Mouse (Mus musculus) MEL (cell line): Measurements from ENCODE around the gene Map3k4. TPM values are rescaled to one million over a fixed set of nuclear protein-coding genes. Genes with fewer than 3 reads are reported as not detected.

Experiments
- DNase-seq: peaks from one replicate; pipeline ENCODE4 v3.0.0; 2011; ENCODE audit warnings: low read depth, low spot score
- H3K27ac ChIP-seq: 2 replicates; pipeline ENCODE4 v1.5.1; 2012; ENCODE audit warnings: low read depth, mild to moderate bottlenecking, control low read depth, low read length, moderate library complexity; ENCODE audit not compliant: control insufficient read depth
- H3K27me3 ChIP-seq, 2 experiments: fragments of 150-350 bp in 1 of 2; sonication (generic) in 1 of 2; 2 replicates each; pipeline ENCODE4 v1.6.1; 2012; ENCODE audit warnings: low read length in 2 of 2, mild to moderate bottlenecking in 2 of 2, improper control_type of control experiment in 1 of 2, moderate library complexity in 1 of 2; ENCODE audit not compliant: insufficient read depth in 2 of 2, control insufficient read depth in 1 of 2
- H3K36me3 ChIP-seq, 2 experiments: 2 replicates each; pipeline ENCODE4 v1.6.1; 2012 to 2014; ENCODE audit warnings: low read length in 2 of 2, improper control_type of control experiment in 1 of 2, inconsistent platforms in 1 of 2, mild to moderate bottlenecking in 1 of 2; ENCODE audit not compliant: insufficient read depth in 2 of 2, control insufficient read depth in 1 of 2
- H3K4me1 ChIP-seq, 2 experiments: fragments of 150-350 bp in 1 of 2; sonication (generic) in 1 of 2; 2 replicates each; pipeline ENCODE4 v1.6.1; 2012; ENCODE audit warnings: low read length in 2 of 2, improper control_type of control experiment in 1 of 2, mild to moderate bottlenecking in 1 of 2; ENCODE audit not compliant: insufficient read depth in 2 of 2, control insufficient read depth in 1 of 2
- H3K4me3 ChIP-seq, 2 experiments: fragments of 150-350 bp in 1 of 2; sonication (generic) in 1 of 2; 2 replicates each; pipeline ENCODE4 v1.5.1; 2012; ENCODE audit warnings: low read depth in 2 of 2, low read length in 2 of 2, mild to moderate bottlenecking in 2 of 2, moderate library complexity in 2 of 2, control low read depth in 1 of 2, improper control_type of control experiment in 1 of 2; ENCODE audit not compliant: control insufficient read depth in 1 of 2, insufficient read depth in 1 of 2
- H3K79me2 ChIP-seq: 2 replicates; pipeline ENCODE4 v1.6.1; 2012; ENCODE audit warnings: mild to moderate bottlenecking, low read length, moderate library complexity; ENCODE audit not compliant: control insufficient read depth, poor library complexity, insufficient read depth
- H3K9ac ChIP-seq: 2 replicates; pipeline ENCODE4 v1.6.1; 2012; ENCODE audit warnings: low read depth, mild to moderate bottlenecking, control low read depth, low read length, moderate library complexity; ENCODE audit not compliant: control insufficient read depth, poor library complexity, severe bottlenecking
- H3K9me3 ChIP-seq: fragments of 150-350 bp; sonication (generic); replicated peaks from 2 replicates; pipeline ENCODE4 v1.6.1; 2012; ENCODE audit warnings: mild to moderate bottlenecking, low read length, improper control_type of control experiment, moderate library complexity; ENCODE audit not compliant: insufficient read depth
- CHD1 ChIP-seq: IDR thresholded peaks from 2 replicates; pipeline ENCODE4 v1.6.1; 2012; ENCODE audit warnings: low read depth, mild to moderate bottlenecking, inconsistent platforms, low read length, improper control_type of control experiment
- CHD2 ChIP-seq: IDR thresholded peaks from 2 replicates; pipeline ENCODE4 v1.6.1; 2011; ENCODE audit warnings: low read length, improper control_type of control experiment
- ETS1 ChIP-seq: IDR thresholded peaks from 2 replicates; pipeline ENCODE4 v1.6.1; 2012; ENCODE audit warnings: low read depth, mild to moderate bottlenecking, inconsistent platforms, low read length, improper control_type of control experiment, moderate library complexity
- GABPA ChIP-seq: IDR thresholded peaks from 2 replicates; pipeline ENCODE4 v1.6.1; 2012; ENCODE audit warnings: low read depth, mild to moderate bottlenecking, inconsistent platforms, low read length, improper control_type of control experiment, moderate library complexity
- HCFC1 ChIP-seq: IDR thresholded peaks from 2 replicates; pipeline ENCODE4 v1.6.1; 2012; ENCODE audit warnings: low read depth, mild to moderate bottlenecking, inconsistent platforms, low read length, improper control_type of control experiment, moderate library complexity
- JUND ChIP-seq: IDR thresholded peaks from 2 replicates; pipeline ENCODE4 v1.6.1; 2011; ENCODE audit warnings: low read depth, mild to moderate bottlenecking, improper control_type of control experiment, low read length
- KAT2A ChIP-seq: conservative IDR thresholded peaks from 2 replicates; pipeline ENCODE4 v1.6.1; 2012; ENCODE audit warnings: low read depth, low read length, improper control_type of control experiment, inconsistent platforms
- MAFK ChIP-seq: IDR thresholded peaks from 2 replicates; pipeline ENCODE4 v1.6.1; 2011; ENCODE audit warnings: low read depth, mild to moderate bottlenecking, low read length, improper control_type of control experiment, borderline replicate concordance
- MAX ChIP-seq: IDR thresholded peaks from 2 replicates; pipeline ENCODE4 v1.6.1; 2011; ENCODE audit warnings: low read length, improper control_type of control experiment
- MAZ ChIP-seq: IDR thresholded peaks from 2 replicates; pipeline ENCODE4 v1.6.1; 2012; ENCODE audit warnings: low read depth, mild to moderate bottlenecking, inconsistent platforms, low read length, improper control_type of control experiment
- MXI1 ChIP-seq: IDR thresholded peaks from 2 replicates; pipeline ENCODE4 v1.6.1; 2011; ENCODE audit warnings: mild to moderate bottlenecking, low read depth, low read length, improper control_type of control experiment
- MYB ChIP-seq: IDR thresholded peaks from 2 replicates; pipeline ENCODE4 v1.6.1; 2011; ENCODE audit warnings: mild to moderate bottlenecking, low read depth, low read length, improper control_type of control experiment
- MYC ChIP-seq: IDR thresholded peaks from 2 replicates; pipeline ENCODE4 v1.6.1; 2011; ENCODE audit warnings: low read depth, mild to moderate bottlenecking, low read length, improper control_type of control experiment, moderate library complexity
- NELFE ChIP-seq: IDR thresholded peaks from 2 replicates; pipeline ENCODE4 v1.6.1; 2011; ENCODE audit warnings: low read depth, low read length, improper control_type of control experiment
- POLR2A ChIP-seq, 2 experiments: IDR thresholded peaks; 2 replicates each; pipeline ENCODE4 v1.6.1; 2011 to 2012; ENCODE audit warnings: low read length in 2 of 2, mild to moderate bottlenecking in 2 of 2, control low read depth in 1 of 2, improper control_type of control experiment in 1 of 2, low read depth in 1 of 2, moderate library complexity in 1 of 2; ENCODE audit not compliant: control insufficient read depth in 1 of 2, insufficient read depth in 1 of 2, poor library complexity in 1 of 2
- POLR2AphosphoS2 ChIP-seq: IDR thresholded peaks from 2 replicates; pipeline ENCODE4 v1.6.1; 2011; ENCODE audit warnings: low read length, improper control_type of control experiment
- POLR2AphosphoS5 ChIP-seq: IDR thresholded peaks from 2 replicates; pipeline ENCODE4 v1.6.1; 2012; ENCODE audit warnings: low read depth, borderline replicate concordance, mild to moderate bottlenecking, inconsistent platforms, low read length, moderate library complexity, mixed read lengths
- RAD21 ChIP-seq: IDR thresholded peaks from 2 replicates; pipeline ENCODE4 v1.6.1; 2011; ENCODE audit warnings: mild to moderate bottlenecking, low read depth, low read length, improper control_type of control experiment
- RCOR1 ChIP-seq: IDR thresholded peaks from 2 replicates; pipeline ENCODE4 v1.6.1; 2012; ENCODE audit warnings: low read depth, mild to moderate bottlenecking, inconsistent platforms, low read length, improper control_type of control experiment
- SIN3A ChIP-seq: IDR thresholded peaks from 2 replicates; pipeline ENCODE4 v1.6.1; 2012; ENCODE audit warnings: low read length, improper control_type of control experiment, inconsistent platforms
- TAL1 ChIP-seq: IDR thresholded peaks from 2 replicates; pipeline ENCODE4 v1.6.1; 2012; ENCODE audit warnings: mild to moderate bottlenecking, inconsistent platforms, low read length, moderate library complexity, mixed read lengths
- UBTF ChIP-seq: IDR thresholded peaks from 2 replicates; pipeline ENCODE4 v1.6.1; 2012; ENCODE audit warnings: low read depth, mild to moderate bottlenecking, inconsistent platforms, low read length, improper control_type of control experiment, moderate library complexity, borderline replicate concordance; ENCODE audit not compliant: insufficient read depth
- USF1 ChIP-seq: IDR thresholded peaks from 2 replicates; pipeline ENCODE4 v1.6.1; 2014; ENCODE audit warnings: low read depth, mild to moderate bottlenecking, inconsistent platforms, low read length, improper control_type of control experiment, moderate library complexity
- USF2 ChIP-seq, 2 experiments: IDR thresholded peaks; 2 replicates each; pipeline ENCODE4 v1.6.1; 2011 to 2012; ENCODE audit warnings: improper control_type of control experiment in 2 of 2, low read length in 2 of 2, borderline replicate concordance in 1 of 2, inconsistent platforms in 1 of 2, low read depth in 1 of 2, mild to moderate bottlenecking in 1 of 2; ENCODE audit not compliant: insufficient read depth in 1 of 2
- ZC3H11A ChIP-seq: IDR thresholded peaks from 2 replicates; pipeline ENCODE4 v1.6.1; 2012; ENCODE audit warnings: low read depth, mild to moderate bottlenecking, inconsistent platforms, low read length, improper control_type of control experiment
- polyA plus RNA-seq, 2 experiments: library from polyadenylated mRNA; stranded (reverse) in 1 of 2; unstranded in 1 of 2; fragments of >175 nt in 1 of 2; fragments of >200 nt in 1 of 2; gene quantifications; 2 replicates each; pipeline versions ENCODE4 v1.2.1 to v1.2.4; 2012; ENCODE audit warnings: low replicate concordance in 2 of 2, low read depth in 1 of 2; ENCODE audit not compliant: insufficient read length in 2 of 2, insufficient read depth in 1 of 2, missing spikeins in 1 of 2
- total RNA-seq: library from RNA; depleted of rRNA; stranded (reverse); fragments of 300-350 nt; gene quantifications from 2 replicates; pipeline ENCODE4 v1.2.3, GENCODE M21; 2012

The Map3k4 gene
- total and polyA plus RNA-seq, 3 experiments = 18.0 to 20.4 TPM; not detected in 1

DNA sequence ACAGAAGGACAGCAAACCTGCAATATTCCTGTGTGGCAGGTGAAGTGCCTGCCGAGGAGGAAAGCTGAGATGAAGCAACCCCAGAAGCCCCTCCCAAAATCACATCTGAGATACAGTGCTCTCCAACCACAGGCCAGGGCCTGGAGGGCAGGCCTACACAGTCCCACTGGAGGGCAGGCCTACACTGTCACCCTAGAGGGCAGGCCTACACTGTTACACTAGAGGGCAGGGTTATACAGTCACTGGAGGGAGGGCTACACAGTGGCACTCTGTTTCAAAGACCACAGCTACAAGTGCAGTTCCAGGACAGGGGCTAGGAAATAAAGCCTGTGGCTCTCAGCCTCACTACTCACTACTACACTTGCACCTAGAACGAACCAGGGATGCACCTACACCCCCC, 56.7 kb downstream of the Map3k4 start:
- H3K9ac ChIP-seq = no peak overlapping the region
- H3K4me1 ChIP-seq = no peaks in the 10 kb centered on the region
- H3K27me3 ChIP-seq = no peaks in the 10 kb centered on the region
- H3K27ac ChIP-seq = no peak overlapping the region
- H3K36me3 ChIP-seq = no peaks in the 10 kb centered on the region
- TF ChIP-seq ZC3H11A (no peak), KAT2A (no peak), SIN3A (no peak), POLR2AphosphoS2 (no peak), CHD2 (no peak), UBTF (no peak), MAFK (no peak), NELFE (no peak), MYC (no peak), POLR2AphosphoS5 (no peak), MYB (no peak), MXI1 (no peak), ETS1 (no peak)
- no peak for DNase-seq
- no peaks in the 10 kb centered on the region for H3K79me2 ChIP-seq
- no peaks in the 10 kb centered on the region for H3K9me3 ChIP-seq
- H3K4me3 ChIP-seq = no peak overlapping the region

DNA sequence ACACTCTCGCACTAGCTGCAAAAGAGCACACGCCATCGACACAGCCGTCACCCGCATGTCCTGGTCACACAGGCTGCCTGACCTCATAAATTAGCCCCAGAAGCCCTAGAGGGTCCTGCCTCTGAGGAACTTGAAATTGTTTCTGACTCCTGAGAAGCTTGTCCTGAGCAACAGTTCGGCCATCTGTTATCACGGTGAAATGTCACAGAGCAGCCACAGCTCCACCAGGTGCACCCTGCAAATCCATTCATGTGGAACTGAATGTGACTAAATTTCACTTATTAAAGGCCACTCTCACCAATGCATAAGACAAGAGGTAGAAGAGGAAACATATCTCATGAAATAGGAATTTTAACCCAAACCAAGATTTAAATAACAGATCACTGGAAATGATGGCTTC, 57.2 kb downstream of the Map3k4 start:
- Histone ChIP-seq H3K9ac (no peak overlapping the region), H3K79me2 (no peaks in the 10 kb centered on the region), H3K4me1 (no peaks in the 10 kb centered on the region), H3K36me3 (no peaks in the 10 kb centered on the region), H3K27ac (no peak overlapping the region), H3K27me3 (no peaks in the 10 kb centered on the region), H3K9me3 (no peaks in the 10 kb centered on the region), H3K4me3 (no peak overlapping the region)
- TF ChIP-seq MAX = no peak
- no peak for TF ChIP-seq ETS1
- no peak for TF ChIP-seq NELFE
- TF ChIP-seq USF1 = no peak
- no peak for TF ChIP-seq POLR2AphosphoS5
- TF ChIP-seq CHD1 = no peak
- TF ChIP-seq ZC3H11A = no peak
- TF ChIP-seq MAZ = no peak
- TF ChIP-seq CHD2 = no peak
- TF ChIP-seq TAL1 = no peak
- no peak for TF ChIP-seq JUND
- no peak for TF ChIP-seq MYB
- no peak for TF ChIP-seq RCOR1
- TF ChIP-seq SIN3A = no peak
- TF ChIP-seq USF2 (IDR thresholded peaks at IDR 0.05; ENCODE audit: borderline replicate concordance in 1 of 2, insufficient read depth in 1 of 2, low read depth in 1 of 2, low read length in 2 of 2) = no peak
- no peak for TF ChIP-seq RAD21
- TF ChIP-seq MAFK = no peak
- no peak for TF ChIP-seq GABPA
- TF ChIP-seq POLR2A (IDR thresholded peaks at IDR 0.05; ENCODE audit: control insufficient read depth in 1 of 2, insufficient read depth in 1 of 2, low read depth in 1 of 2, low read length in 2 of 2, poor library complexity in 1 of 2) = no peak
- no peak for TF ChIP-seq HCFC1
- DNase-seq = no peak
